Mouse (Mus musculus): ENCODE data around the gene Junb. TPM values are rescaled to one million over a fixed set of nuclear protein-coding genes. Genes with fewer than 3 reads are reported as not detected.
A peak's percentile ranks its signal among the peaks of the same experiment; 100 is the strongest.

The Junb gene
- polyA plus RNA-seq, 1 experiment from 2014 or later = 95.9 TPM

DNA sequence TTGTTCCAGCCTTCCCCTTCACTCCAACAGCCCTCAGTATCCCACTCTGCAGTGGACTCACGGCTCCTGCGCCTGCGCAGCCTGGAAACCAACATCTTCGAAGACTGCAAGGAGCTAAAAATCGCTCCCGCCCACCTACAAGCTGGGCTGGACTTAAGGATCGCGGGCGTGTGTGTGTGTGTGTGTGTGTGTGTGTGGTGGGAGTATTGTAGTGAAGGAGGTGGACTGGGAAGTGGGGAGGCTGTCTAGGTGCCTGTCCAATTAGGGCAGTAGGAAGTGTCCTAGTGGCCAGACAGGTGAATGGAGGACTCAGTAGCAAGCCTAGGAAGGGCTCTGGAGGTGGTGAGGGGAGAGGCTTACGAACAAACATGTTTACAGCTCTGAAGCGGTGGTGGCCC, 33.3 kb downstream of the Junb start:
- WGBS = 10% methylated on average over 11 of the region's 11 CpGs
- no peak overlapping the region for H3K9ac ChIP-seq (ENCODE audit: low read length)
- DNase-seq (ENCODE audit: low spot score) = no peak
- H3K36me3 ChIP-seq (ENCODE audit: control insufficient read depth, insufficient read depth, low read length) = no peaks in the 10 kb centered on the region
- no peak overlapping the region for H3K4me2 ChIP-seq (replicated peaks; ENCODE audit: low read depth)
- TF ChIP-seq EP300 (optimal IDR thresholded peaks at IDR 0.05) (no peak), CTCF (IDR thresholded peaks at IDR 0.05; ENCODE audit: low read depth) (no peak)
- H3K27ac ChIP-seq (replicated peaks) = no peak overlapping the region
- peak overlapping the region; percentile 37; the same call in 1 of the 2 replicates for H3K4me3 ChIP-seq (ENCODE audit: low read depth, low read length)
- ATAC-seq (ENCODE audit: low FRiP score, low TSS enrichment) = peak; percentile 44; the same call in 1 of the 2 replicates
- H3K9me3 ChIP-seq (ENCODE audit: control insufficient read depth, low read length) = no peaks in the 10 kb centered on the region
- H3K4me1 ChIP-seq (replicated peaks; ENCODE audit: control insufficient read depth, insufficient read depth) = no peaks in the 10 kb centered on the region
- peaks cover 15% of the 10 kb centered on the region; the same call in 1 of the 2 replicates for H3K27me3 ChIP-seq (ENCODE audit: control insufficient read depth, insufficient read depth, low read length)

DNA sequence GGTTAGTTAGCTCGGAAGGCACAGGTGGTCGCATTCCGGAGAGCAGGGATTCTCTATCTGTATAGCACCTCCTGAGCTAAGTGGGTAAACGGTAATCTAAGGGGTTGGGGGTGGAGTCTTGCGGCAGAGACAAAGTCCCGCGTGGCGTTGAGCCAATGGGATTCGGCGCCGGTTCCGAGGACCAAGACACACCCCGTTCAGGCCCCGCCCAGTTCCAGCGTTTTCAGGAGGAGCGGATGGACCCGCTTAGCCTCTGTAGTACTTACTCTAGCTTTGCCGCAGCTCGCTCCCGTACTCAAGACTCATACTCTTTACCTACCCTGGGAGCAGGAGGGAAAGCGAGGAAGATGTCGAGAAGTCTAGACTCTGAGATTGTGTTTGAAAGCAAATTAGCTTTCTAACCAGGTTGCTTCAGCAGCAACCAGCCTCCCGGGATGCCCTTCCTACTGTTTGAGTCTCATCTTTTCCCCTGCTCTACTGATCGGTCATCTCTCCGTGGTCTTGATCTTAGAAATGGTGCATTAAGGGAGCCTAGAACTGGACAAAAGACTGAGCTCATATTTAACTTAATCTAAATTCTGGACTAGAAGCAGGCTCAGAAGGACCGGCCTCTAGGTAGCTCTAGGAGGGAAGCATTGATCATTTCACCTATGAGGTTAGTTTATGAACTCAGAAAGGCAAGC, 33.9 kb downstream of the Junb start:
- ATAC-seq (ENCODE audit: low FRiP score, low TSS enrichment) (no peak), DNase-seq (ENCODE audit: low spot score) (peak; percentile 62)
- Histone ChIP-seq H3K4me2 (replicated peaks; ENCODE audit: low read depth) (no peak overlapping the region), H3K27ac (replicated peaks) (no peak overlapping the region), H3K9me3 (ENCODE audit: control insufficient read depth, low read length) (no peaks in the 10 kb centered on the region), H3K4me3 (ENCODE audit: low read depth, low read length) (no peak overlapping the region; the same call in 1 of the 2 replicates), H3K27me3 (ENCODE audit: control insufficient read depth, insufficient read depth, low read length) (peaks cover 15% of the 10 kb centered on the region; the same call in 1 of the 2 replicates), H3K4me1 (replicated peaks; ENCODE audit: control insufficient read depth, insufficient read depth) (no peaks in the 10 kb centered on the region), H3K36me3 (ENCODE audit: control insufficient read depth, insufficient read depth, low read length) (no peaks in the 10 kb centered on the region), H3K9ac (ENCODE audit: low read length) (no peak overlapping the region)
- 3% methylated on average over 26 of the region's 26 CpGs for WGBS
- no peak for TF ChIP-seq EP300 (optimal IDR thresholded peaks at IDR 0.05)
- TF ChIP-seq CTCF (IDR thresholded peaks at IDR 0.05; ENCODE audit: low read depth) = no peak

DNA sequence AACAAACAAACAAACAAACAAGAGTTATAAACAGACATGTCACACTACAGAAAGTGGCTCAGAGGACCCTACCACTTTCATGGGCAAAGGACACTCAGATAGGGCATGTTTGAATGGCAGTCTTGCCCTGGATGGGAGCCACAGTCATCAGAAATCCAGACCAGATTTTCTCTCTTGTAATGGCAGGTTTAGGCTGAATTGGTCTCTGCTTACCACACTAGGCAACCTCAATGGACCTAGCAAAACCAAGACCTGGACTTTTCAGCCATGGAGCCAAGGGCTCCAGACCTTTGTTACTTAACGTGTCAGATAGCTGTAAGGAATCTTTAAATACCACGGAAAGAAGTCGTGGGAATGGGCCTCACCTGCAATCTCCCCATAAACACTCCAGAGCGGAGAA, 34.8 kb downstream of the Junb start:
- H3K27ac ChIP-seq (replicated peaks) = no peak overlapping the region
- ATAC-seq (ENCODE audit: low FRiP score, low TSS enrichment) (no peak), DNase-seq (ENCODE audit: low spot score) (no peak)
- no peaks in the 10 kb centered on the region for H3K9me3 ChIP-seq (ENCODE audit: control insufficient read depth, low read length)
- peaks cover 15% of the 10 kb centered on the region; the same call in 1 of the 2 replicates for H3K27me3 ChIP-seq (ENCODE audit: control insufficient read depth, insufficient read depth, low read length)
- H3K4me1 ChIP-seq (replicated peaks; ENCODE audit: control insufficient read depth, insufficient read depth) = no peaks in the 10 kb centered on the region
- 24% methylated on average over 4 of the region's 4 CpGs for WGBS
- H3K9ac ChIP-seq (ENCODE audit: low read length) = no peak overlapping the region
- TF ChIP-seq EP300 (optimal IDR thresholded peaks at IDR 0.05) (no peak), CTCF (IDR thresholded peaks at IDR 0.05; ENCODE audit: low read depth) (no peak)
- H3K36me3 ChIP-seq (ENCODE audit: control insufficient read depth, insufficient read depth, low read length) = no peaks in the 10 kb centered on the region
- H3K4me2 ChIP-seq (replicated peaks; ENCODE audit: low read depth) = no peak overlapping the region
- H3K4me3 ChIP-seq (ENCODE audit: low read depth, low read length) = no peak overlapping the region

DNA sequence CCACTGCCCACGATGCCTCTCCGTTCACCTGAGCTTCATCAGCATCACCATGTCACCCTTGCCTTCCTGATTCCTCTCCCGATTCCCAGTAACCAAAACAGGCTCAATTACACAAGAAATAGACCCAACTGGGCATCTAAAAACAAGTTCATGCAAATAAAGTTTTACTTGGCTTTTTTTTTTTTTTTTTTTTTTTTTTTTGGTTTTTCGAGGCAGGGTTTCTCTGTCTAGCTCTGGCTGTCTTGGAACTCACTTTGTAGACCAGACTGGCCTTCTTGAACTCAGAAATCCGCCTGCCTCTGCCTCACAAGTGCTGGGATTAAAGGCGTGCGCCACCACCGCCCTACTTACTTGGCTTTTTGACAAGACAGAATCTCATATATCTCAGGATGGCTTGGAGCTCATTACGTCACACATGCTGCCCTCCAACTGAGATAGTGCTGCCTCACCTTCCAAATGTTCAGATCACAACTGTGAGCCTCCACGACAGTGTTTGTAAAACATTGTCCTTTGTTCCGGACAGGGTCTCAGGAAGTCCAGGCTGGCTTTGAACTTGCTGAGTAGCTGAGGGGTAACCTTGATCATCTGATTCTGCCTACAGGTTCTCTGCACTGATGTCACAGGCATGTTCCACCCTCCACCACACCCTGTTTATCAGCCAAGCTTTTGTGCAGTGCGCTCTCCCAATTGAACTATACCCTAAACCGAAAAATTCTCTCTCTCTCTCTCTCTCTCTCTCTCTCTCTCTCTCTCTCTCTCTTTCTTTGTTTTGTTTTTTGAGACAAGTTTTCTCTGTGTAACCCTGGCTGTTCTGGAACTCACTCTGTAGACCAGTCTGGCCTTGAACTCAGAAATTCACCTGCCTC, 40.7 kb downstream of the Junb start:
- no peak overlapping the region for H3K9ac ChIP-seq (ENCODE audit: low read length)
- H3K4me3 ChIP-seq (ENCODE audit: low read depth, low read length) = no peak overlapping the region
- no peaks in the 10 kb centered on the region for H3K9me3 ChIP-seq (ENCODE audit: control insufficient read depth, low read length)
- TF ChIP-seq CTCF (IDR thresholded peaks at IDR 0.05; ENCODE audit: low read depth) (no peak), EP300 (optimal IDR thresholded peaks at IDR 0.05) (no peak)
- 0 out of 2 replicates have a peak, but pooled peaks cover 2% of the 10 kb centered on the region for H3K4me1 ChIP-seq (replicated peaks; ENCODE audit: control insufficient read depth, insufficient read depth)
- DNase-seq (ENCODE audit: low spot score) = no peak
- H3K27ac ChIP-seq (replicated peaks) = no peak overlapping the region
- H3K36me3 ChIP-seq (ENCODE audit: control insufficient read depth, insufficient read depth, low read length) = no peaks in the 10 kb centered on the region
- peak overlapping the region; percentile 58; the same call in 1 of the 2 replicates for H3K4me2 ChIP-seq (replicated peaks; ENCODE audit: low read depth)
- ATAC-seq (ENCODE audit: low FRiP score, low TSS enrichment) = no peak
- H3K27me3 ChIP-seq (ENCODE audit: control insufficient read depth, insufficient read depth, low read length) = peaks cover 15% of the 10 kb centered on the region; the same call in 1 of the 2 replicates
- WGBS = 59% methylated on average over 12 of the region's 13 CpGs

DNA sequence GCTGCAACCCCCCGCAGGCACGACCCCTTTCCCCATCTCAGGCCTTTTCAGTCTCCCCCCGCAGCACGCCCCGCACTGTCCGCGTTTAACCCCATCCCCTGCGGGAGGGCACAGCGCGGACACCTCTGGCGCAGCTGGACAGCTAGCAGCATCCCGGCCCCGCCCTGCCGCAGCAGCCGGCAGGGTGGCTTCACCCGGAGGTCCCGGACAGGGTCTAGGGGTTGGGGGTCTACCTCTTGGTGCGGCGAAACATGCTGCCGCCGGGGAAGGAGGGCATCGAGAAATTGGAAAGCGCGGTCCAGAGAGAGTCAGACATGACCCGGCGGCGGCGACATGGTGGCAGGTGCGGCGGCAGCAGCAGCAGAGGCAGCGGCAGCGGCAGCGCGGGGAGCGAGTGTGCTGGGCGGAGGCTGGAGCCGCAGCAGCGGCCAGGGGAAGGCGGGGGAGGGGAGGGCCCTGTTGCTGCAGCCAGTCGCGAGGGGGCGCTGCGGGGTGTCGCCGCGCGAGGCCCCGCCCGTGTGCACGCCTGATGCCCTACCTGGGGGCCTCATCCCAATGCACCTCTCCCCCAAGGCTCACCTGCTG, 41.5 kb downstream of the Junb start, which contains the start of gene Mast1:
TSS of gene Mast1 (minus strand) at position 398 of the 585 bp plus-strand sequence.
- Histone ChIP-seq H3K4me1 (replicated peaks; ENCODE audit: control insufficient read depth, insufficient read depth) (0 out of 2 replicates have a peak, but pooled peaks cover 2% of the 10 kb centered on the region), H3K27me3 (ENCODE audit: control insufficient read depth, insufficient read depth, low read length) (peaks cover 15% of the 10 kb centered on the region; the same call in 1 of the 2 replicates)

More for the DNA sequence above, 41.5 kb downstream of the Junb start, which contains the start of gene Mast1:
- Histone ChIP-seq H3K9ac (ENCODE audit: low read length) (no peak within 1 kb of the TSS; the same call in 1 of the 2 replicates), H3K9me3 (ENCODE audit: control insufficient read depth, low read length) (no peaks in the 10 kb centered on the region), H3K4me2 (replicated peaks; ENCODE audit: low read depth) (peak within 1 kb of the TSS; percentile 58), H3K4me3 (ENCODE audit: low read depth, low read length) (peak within 1 kb of the TSS; percentile 36), H3K27ac (replicated peaks) (no peak within 1 kb of the TSS), H3K36me3 (ENCODE audit: control insufficient read depth, insufficient read depth, low read length) (no peaks in the 10 kb centered on the region)
- WGBS = under 1% methylated on average over 49 of the region's 50 CpGs
- ATAC-seq (ENCODE audit: low FRiP score, low TSS enrichment) (peak; percentile 65), DNase-seq (ENCODE audit: low spot score) (peak; percentile 85)
- TF ChIP-seq CTCF (IDR thresholded peaks at IDR 0.05; ENCODE audit: low read depth) (peak; percentile 68), EP300 (optimal IDR thresholded peaks at IDR 0.05) (no peak)

All from stomach, postnatal 0 days (tissue).